Mouse (Mus musculus) testis, postnatal 14 days (tissue): ENCODE data around the gene 1520401A03Rik.

Experiments used
- DNase-seq: peaks from one replicate; pipeline ENCODE4 v3.0.0; 2021; ENCODE audit warnings: low spot score

The 1520401A03Rik gene

GRCm38 (mm10) chr17:23742941-23743340, 20.4 kb upstream of the 1520401A03Rik start:
- DNase-seq: no peak

- DNase-seq: no peak
These were observed 19.7 kb upstream of the 1520401A03Rik start for GRCm38 (mm10) chr17:23742210-23742793.

GRCm38 (mm10) chr17:23741359-23742209, 19.0 kb upstream of the 1520401A03Rik start:
- no peak for DNase-seq

- no peak for DNase-seq
These were observed 18.0 kb upstream of the 1520401A03Rik start, which contains the start of gene Paqr4 for GRCm38 (mm10) chr17:23740598-23741021. Gene Paqr4, minus strand, starts transcription at chr17:23740867.

GRCm38 (mm10) chr17:23740136-23740584, 17.6 kb upstream of the 1520401A03Rik start:
- DNase-seq: peak; percentile 83

- no peak for DNase-seq
These were observed 16.9 kb upstream of the 1520401A03Rik start for GRCm38 (mm10) chr17:23739202-23740135.

- no peak for DNase-seq
These were observed 16.2 kb upstream of the 1520401A03Rik start for GRCm38 (mm10) chr17:23738836-23739201.

GRCm38 (mm10) chr17:23737493-23738445, 15.2 kb upstream of the 1520401A03Rik start:
- no peak for DNase-seq

GRCm38 (mm10) chr17:23734341-23734740, 11.8 kb upstream of the 1520401A03Rik start:
- DNase-seq: no peak

- DNase-seq: no peak
These were observed 7.9 kb upstream of the 1520401A03Rik start for GRCm38 (mm10) chr17:23730441-23730840.

- peak; percentile 64 for DNase-seq
These were observed 4.2 kb upstream of the 1520401A03Rik start for GRCm38 (mm10) chr17:23726758-23727142.

GRCm38 (mm10) chr17:23725999-23726757, 3.6 kb upstream of the 1520401A03Rik start, which contains the start of gene Pkmyt1:
Gene Pkmyt1, plus strand, starts transcription at chr17:23726336.
- peak; percentile 90 for DNase-seq

GRCm38 (mm10) chr17:23725477-23725876, 2.9 kb upstream of the 1520401A03Rik start:
- DNase-seq: no peak

GRCm38 (mm10) chr17:23721886-23722285, 697 bp downstream of the 1520401A03Rik start:
- DNase-seq: no peak

- no peak for DNase-seq
These were observed 3.1 kb downstream of the 1520401A03Rik start for GRCm38 (mm10) chr17:23719455-23719854.

- DNase-seq: no peak
These were observed 5.6 kb downstream of the 1520401A03Rik start for GRCm38 (mm10) chr17:23717003-23717402.

GRCm38 (mm10) chr17:23706212-23706611, 16.4 kb downstream of the 1520401A03Rik start:
- peak; percentile 62 for DNase-seq

- no peak for DNase-seq
These were observed 17.0 kb downstream of the 1520401A03Rik start for GRCm38 (mm10) chr17:23705525-23706104.

- DNase-seq: no peak
These were observed 17.8 kb downstream of the 1520401A03Rik start for GRCm38 (mm10) chr17:23704741-23705140.

GRCm38 (mm10) chr17:23703301-23703700, 19.3 kb downstream of the 1520401A03Rik start:
- no peak for DNase-seq
